Mouse (Mus musculus): Measurements from ENCODE around the gene Clk3.
A peak's percentile ranks its signal among the peaks of the same experiment; 100 is the strongest.

Gene Clk3

DNA sequence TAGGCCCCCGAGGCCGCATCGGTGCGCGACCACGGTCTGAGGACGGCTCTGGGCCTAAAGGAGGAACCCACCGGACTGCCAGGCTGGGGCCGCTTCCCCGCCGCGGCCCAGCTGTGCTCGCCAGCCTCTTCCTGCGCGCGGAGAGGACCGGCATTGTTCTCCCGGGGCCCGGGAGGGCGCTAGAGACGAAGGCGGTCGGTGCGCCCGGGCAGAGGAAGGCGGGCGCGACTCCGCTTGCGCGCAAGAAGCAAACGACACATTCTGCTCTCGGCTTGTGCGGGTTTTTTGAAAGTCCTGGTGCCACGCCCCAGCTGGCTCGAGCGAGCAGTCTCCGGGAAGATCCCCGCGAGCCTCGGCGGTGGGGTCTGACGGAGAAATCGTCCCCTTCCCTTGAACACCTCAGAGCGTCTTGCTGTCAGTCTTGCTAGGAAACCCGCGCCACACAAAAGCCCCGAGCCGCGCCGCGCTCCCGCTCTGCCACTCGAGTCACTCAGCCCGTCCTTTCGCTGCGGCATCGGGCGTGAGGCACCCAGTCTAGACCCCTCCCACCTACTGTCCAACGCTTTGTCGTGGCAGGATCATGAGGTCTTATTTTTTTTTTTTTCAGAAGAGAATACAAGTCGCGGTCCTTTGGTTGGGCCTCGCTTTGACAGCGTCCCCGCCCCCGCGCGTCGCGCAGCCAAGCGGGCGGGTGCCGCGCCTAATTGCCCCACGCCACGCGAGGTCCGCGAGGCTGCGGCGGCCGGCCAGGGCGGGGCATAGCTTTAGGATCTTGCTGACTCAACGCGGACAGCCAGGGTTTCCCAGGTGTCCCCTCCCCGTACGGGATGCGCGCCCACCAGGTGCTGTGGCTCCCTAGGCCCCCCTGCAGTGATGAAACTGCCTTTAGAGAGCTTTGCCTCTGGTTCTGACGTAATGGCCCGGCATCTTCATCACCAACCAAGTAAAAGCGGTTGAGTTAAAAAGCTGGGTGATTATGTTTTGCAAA, at the start of gene Clk3:
Gene Clk3 (minus strand): TSS at position 497 of the 988 bp plus-strand sequence.
- DNase-seq (ENCODE audit: low spot score) = peak; percentile 68

DNA sequence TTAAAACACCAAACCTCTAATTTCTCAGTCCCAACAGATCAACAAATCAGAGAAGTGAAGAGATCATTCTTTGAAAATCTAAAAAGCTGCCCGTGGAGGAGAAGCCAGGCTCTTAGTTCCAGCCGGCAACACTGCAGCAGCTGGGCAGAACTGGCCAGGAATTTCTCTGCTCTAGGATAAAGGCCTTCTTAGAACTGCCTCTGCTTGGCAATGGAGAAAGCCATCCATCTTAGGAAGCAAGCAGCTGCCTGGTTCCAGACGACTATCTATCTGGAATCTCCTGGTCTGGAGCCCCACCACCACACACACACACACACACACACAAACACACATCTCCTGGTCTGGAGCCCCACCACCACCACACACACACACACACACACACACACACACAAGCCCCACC, 49.2 kb upstream of the Clk3 start:
- DNase-seq (ENCODE audit: low spot score) = peak; percentile 66

GRCm38 (mm10) chr9:57814014-57814413, 48.4 kb upstream of the Clk3 start:
- no peak for DNase-seq (ENCODE audit: low spot score)

DNA sequence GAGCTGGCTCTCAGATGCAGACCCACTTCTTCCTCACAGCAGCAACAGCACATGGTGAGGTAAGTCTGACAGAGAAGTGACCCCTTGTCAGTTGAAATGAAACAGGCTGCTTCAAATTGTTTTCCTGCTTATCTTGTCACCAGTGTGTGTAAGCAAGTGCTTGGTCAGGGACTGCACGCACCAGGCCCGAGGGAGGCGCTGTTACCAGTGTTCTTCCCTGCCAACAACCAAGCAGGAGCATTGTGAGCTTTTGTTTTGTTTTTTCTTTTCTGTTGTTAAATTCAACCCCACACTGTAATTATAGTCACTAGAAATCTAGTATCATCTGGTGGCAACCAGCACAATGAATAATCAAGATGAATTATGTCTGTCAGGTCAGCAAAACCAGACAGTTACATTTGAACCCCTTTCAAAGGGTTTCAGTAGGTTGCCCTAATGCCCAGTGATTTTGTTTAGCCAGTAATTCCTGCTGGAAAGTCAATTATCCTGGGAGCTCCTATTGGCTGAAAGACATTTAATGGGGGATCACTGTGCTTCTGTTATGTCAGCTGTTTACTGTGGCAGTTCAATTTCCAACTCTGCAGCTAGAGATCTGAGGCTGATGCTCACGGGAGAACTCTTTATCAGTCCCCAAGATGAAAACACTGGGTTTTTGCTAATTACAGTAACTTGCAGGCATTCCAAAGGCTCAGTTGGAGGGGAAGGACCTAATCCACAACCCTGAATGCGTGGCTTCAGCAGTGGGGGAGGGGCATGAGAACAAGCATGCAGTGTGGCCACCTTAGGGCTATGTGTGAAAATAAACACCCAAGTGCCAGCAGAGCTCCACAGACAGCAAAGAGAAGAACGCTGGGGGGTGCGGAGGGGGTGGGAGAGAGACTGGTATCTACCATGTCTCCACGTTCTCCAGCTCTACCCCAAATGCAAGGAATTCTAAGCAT, 46.4 kb upstream of the Clk3 start:
- no peak for DNase-seq (ENCODE audit: low spot score)

DNA sequence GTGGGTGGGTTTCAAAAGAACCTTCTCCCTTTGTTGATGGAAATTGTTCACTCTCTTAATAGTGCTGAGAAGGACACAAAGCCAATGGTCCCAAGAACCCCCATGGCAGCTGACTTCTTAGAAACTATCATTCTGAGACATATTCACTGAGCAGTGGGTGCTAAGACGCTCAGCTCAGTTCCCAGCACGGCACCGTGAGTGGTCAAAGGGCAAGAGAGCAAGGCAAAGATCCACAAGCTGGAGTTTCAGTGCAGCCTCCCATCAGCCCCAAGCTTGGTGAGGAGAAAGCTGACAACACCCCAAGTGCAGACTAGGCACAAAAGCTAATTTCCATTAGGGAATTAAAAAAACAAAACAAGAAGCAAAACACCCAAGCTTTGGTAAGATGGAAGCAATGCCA, 45.0 kb upstream of the Clk3 start:
- no peak for DNase-seq (ENCODE audit: low spot score)

DNA sequence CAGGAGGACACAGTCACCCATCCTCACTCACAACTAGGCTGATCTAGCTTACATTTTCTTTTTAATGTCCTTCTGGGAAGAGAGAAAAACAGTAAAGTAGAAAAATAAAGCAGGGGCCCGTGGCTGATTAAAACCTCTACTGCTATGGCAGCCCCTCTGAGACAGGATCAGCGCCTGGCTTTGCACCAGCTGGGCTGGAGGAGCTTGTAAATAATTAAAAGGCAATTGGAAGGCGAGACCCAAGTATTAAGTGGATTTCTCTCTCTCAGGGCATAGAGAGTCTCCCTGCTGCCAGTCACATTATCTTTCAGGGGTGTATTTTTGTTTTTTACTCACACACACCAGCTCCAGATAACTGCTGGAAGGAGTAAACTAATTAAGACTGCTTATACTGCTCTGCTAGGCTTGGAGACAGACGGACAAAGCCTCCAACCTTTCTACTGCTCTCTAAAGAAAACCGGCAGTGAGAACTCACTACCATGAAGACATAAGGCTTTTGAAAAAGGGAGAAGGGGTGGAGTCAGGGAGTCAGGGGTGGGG, 43.2 kb upstream of the Clk3 start:
- no peak for DNase-seq (ENCODE audit: low spot score)

DNA sequence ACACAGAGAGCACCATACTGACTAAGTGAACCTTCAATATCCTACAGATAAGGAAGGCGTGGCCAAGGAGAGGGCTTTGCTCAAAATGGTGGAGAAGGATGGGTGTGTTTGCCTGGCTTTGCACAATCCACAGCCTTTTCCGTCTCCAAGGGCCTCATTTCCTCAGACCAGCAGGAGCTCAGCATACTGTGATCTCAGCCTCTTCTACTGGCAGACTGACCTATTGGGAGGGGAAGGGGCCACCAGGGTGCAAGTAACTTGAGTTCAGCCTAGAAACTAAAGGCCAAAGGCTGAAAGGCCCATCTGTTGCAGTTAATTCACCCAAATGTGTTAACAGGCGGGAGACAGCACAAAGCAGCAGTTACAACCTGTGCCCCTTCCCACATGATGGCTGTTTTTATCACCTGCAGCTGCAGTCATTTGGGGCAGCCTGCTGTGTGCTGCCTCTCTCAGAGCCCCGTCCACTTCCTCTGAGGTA, 41.6 kb upstream of the Clk3 start:
- no peak for DNase-seq (ENCODE audit: low spot score)

- no peak for DNase-seq (ENCODE audit: low spot score)
Observed at GRCm38 (mm10) chr9:57806066-57806481, 40.4 kb upstream of the Clk3 start.

DNA sequence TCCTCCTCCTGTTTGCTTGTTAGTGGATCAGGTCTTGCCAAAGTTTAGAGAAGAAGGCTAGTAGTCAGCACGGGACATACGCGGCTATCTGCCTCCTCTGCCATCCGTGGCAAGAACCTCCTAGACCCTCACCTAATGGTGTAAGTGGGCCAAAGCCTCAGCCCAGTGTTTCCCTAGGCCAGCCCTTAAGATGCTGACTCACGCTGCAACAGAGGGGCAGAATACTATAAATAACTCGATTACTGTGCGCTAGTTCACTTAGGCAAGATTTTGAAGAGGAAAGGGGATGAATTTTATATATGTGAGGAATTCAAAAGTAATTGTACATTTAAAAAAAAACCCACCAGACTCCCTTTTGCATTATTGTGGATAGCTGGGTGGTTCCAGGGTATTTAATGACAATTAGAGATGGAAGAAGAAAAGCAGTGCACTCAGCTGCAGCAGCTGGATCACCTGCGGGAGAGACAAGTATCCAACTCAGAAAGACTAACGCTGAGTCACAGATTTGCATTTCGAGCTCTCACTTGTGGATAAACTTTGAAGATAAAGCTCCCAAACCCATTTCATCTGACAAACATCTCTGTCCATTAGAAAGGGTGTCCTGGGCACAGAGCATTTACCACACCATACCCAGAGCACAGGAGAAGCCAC, 39.6 kb upstream of the Clk3 start:
- DNase-seq (ENCODE audit: low spot score) = no peak

- DNase-seq (ENCODE audit: low spot score) = no peak
Observed at GRCm38 (mm10) chr9:57803839-57804238, 38.2 kb upstream of the Clk3 start.

DNA sequence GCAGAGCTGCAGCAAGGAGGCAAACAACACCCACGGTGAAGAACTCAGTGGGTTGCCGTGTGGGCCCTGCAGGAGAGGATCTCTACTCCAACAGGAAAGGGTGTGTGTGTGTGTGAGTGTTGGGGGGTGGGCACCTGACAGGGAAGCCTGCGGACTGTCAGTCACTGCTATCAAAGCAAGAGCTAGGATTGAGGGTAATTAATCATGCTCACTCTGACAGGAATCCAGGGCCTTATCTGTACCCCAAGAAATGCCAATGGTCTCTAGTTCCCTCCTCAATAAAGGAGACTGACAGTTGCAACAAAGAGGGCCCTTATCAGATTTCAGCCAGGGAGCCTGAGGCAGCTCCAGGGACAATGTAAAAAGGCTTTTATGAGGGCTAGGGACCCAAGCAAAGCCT, 37.4 kb upstream of the Clk3 start:
- no peak for DNase-seq (ENCODE audit: low spot score)

GRCm38 (mm10) chr9:57800325-57800975, 34.8 kb upstream of the Clk3 start:
- no peak for DNase-seq (ENCODE audit: low spot score)

GRCm38 (mm10) chr9:57798725-57799253, 33.1 kb upstream of the Clk3 start:
- DNase-seq (ENCODE audit: low spot score) = peak; percentile 31

DNA sequence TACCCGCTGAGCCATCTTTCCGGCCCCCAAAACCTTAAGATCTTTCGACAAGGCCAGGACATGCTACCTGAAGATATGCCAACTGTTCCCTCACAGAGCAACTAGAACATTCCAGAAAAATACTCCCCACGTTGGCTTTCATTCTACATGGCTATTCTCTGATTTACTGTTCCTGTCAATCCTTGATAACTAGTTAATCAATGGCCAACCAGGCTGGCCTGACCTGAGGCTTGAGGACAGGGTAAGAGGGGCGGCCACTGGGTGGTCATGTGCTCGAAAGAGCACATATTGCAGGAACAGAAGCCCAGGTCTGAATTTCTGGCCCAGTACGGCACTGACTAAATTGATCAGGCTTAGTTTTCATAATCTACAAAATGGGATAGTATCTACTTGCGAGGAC, 31.8 kb upstream of the Clk3 start:
- DNase-seq (ENCODE audit: low spot score) = no peak

DNA sequence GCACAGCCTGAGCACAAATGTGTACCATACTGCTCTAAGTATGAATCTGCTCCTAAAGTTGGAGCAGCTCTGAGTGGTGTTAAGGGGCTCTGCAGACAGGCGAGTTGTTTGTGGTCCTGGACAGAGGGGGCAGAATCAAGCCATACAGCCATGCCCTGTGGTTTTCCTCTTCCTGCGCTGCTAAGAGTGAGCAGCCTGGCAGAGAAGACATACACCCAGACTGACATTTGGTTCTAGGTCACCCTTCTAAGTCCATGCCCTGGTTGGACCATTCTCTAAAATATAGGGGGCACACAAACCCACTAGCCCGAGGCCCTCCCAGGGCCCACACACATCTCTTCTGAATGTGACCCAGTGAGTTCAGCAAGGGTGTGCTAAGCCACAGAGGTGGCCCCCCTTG, 24.1 kb upstream of the Clk3 start:
- no peak for DNase-seq (ENCODE audit: low spot score)

- DNase-seq (ENCODE audit: low spot score) = no peak
Observed at GRCm38 (mm10) chr9:57782656-57783055, 17.0 kb upstream of the Clk3 start.

DNA sequence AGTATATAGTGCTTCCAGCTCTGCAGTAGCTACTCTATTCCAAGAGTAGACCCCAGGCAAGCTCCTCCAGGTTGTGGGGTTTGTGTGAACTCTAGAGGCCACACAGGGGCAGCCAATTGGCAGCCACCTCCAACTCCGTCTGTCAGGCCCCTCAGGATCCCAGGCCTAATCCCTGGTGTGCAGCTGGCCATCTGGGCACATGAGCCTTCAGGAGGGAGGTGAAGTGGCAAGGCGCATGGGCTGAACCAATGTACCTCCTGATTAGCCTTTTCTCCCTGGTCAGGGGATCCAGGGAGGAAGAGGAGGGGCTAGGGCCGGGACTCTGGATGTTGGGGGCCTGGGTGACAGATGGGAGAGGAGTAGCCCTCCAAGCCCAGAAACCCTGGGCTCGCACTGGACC, 10.1 kb upstream of the Clk3 start:
- no peak for DNase-seq (ENCODE audit: low spot score)

GRCm38 (mm10) chr9:57775026-57775425, 9.4 kb upstream of the Clk3 start:
- no peak for DNase-seq (ENCODE audit: low spot score)

DNA sequence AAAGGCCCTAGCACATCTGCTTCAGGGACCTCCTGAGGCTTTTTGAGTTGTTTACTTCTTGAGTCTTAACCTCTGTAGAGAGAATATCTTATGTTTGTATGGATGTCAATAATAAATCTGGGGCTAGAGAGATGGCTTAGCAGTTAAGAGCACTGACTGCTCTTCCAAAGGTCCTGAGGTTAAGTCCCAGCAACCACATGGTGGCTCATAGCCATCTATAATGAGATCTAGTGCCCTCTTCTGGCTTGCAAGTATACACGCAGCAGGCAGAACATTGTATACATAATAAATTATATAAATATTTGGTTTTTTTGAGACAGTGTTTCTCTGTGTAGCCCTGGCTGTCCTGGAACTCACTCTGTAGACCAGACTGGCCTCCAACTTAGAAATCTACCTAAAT, 8.5 kb upstream of the Clk3 start:
- DNase-seq (ENCODE audit: low spot score) = peak; percentile 47

DNA sequence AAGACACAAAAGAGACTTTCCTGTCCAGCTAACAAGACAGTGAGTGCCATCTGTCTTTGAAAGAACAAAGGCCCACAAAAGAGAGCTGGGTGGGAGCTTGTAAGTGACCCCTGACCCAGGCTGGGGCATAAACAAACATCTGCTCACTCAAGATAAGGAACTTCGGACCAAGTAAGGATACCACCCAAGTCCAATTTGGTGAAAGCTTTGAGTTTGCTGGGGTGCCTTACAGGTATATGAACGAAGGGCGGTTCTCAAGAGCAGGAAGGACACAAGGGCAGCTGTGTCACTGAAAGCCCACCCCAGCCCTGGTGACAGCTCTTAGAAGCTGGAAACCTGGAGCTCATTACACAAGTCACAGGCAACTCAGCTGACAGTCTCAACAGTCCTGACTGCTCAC, 8.1 kb upstream of the Clk3 start:
- no peak for DNase-seq (ENCODE audit: low spot score)

DNA sequence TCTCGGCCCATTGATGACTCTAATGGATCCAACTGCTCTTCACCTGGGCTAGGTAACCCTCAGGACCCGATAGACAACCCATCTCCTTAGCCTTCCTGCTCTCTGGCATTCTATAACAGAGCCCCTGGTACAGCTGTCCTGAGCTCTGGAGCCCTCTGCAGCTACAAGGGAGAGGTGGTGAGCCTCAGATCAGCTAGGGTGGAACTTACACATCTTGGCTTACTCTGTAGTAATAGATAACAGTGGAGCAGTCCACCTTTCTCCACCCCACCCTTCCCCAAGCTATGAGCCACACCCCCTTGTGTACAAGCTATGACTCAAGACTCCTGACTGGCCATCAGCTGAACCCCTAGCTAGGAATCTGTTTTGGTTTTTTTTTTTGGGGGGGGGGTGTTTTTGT, 5.2 kb upstream of the Clk3 start:
- no peak for DNase-seq (ENCODE audit: low spot score)
